Mouse (Mus musculus) limb, embryonic 15.5 days (tissue): Measurements from ENCODE around the gene Vmn1r137. TPM values are rescaled to one million over a fixed set of nuclear protein-coding genes. Genes with fewer than 3 reads are reported as not detected.
"Not testable (repeated sequence)": the region's sequence is repeated elsewhere in the genome, so short reads cannot be mapped to it uniquely, and the experiment has no call there.

ENCODE experiments used
- ATAC-seq: fragments of 200-750 bp; cut with Nextera tagmentation; 2 replicates; pipeline ENCODE4 v1.8.0; 2017; ENCODE audit warnings: low read depth, moderate TSS enrichment; ENCODE audit not compliant: insufficient number of reproducible peaks, low FRiP score, low TSS enrichment
- H3K27ac ChIP-seq: fragments of 300-500 bp; sonication (generic); 2 replicates; pipeline ENCODE4 v1.5.1; 2015; ENCODE audit warnings: moderate library complexity, mild to moderate bottlenecking, inconsistent platforms
- H3K27me3 ChIP-seq: fragments of 300-500 bp; sonication (generic); 2 replicates; pipeline ENCODE4 v1.6.1; 2015; ENCODE audit warnings: inconsistent platforms
- H3K36me3 ChIP-seq: fragments of 300-500 bp; sonication (generic); 2 replicates; pipeline ENCODE4 v1.6.1; 2015; ENCODE audit warnings: inconsistent platforms
- H3K4me1 ChIP-seq: fragments of 300-500 bp; sonication (generic); 2 replicates; pipeline ENCODE4 v1.6.1; 2015; ENCODE audit warnings: inconsistent platforms
- H3K4me2 ChIP-seq: fragments of 300-500 bp; sonication (generic); 2 replicates; pipeline ENCODE4 v1.6.1; 2015; ENCODE audit warnings: mild to moderate bottlenecking, inconsistent platforms
- H3K4me3 ChIP-seq: fragments of 300-500 bp; sonication (generic); 2 replicates; pipeline ENCODE4 v1.5.1; 2015; ENCODE audit warnings: mild to moderate bottlenecking, inconsistent platforms
- H3K9ac ChIP-seq: fragments of 300-500 bp; sonication (generic); 2 replicates; pipeline ENCODE4 v1.6.1; 2015; ENCODE audit warnings: inconsistent platforms
- H3K9me3 ChIP-seq: fragments of 300-500 bp; sonication (generic); 2 replicates; pipeline ENCODE4 v1.6.1; 2016; ENCODE audit warnings: inconsistent platforms
- WGBS: fragments of 180-500 bp; shearing (Covaris S2); methylation state at CpG from one replicate; pipeline ENCODE4 v1.1.7; 2015; 5-methylcytosine and 5-hydroxymethylcytosine counted together
- polyA plus RNA-seq: library from polyadenylated mRNA; unstranded; fragments of >200 nt; fragmentation: Nextera tagmentation; extraction: Ambion mirVana; gene quantifications from 2 replicates; pipeline ENCODE4 v1.2.1, GENCODE M21; 2015

Vmn1r137 gene
- polyA plus RNA-seq: not detected in 2 replicates

DNA sequence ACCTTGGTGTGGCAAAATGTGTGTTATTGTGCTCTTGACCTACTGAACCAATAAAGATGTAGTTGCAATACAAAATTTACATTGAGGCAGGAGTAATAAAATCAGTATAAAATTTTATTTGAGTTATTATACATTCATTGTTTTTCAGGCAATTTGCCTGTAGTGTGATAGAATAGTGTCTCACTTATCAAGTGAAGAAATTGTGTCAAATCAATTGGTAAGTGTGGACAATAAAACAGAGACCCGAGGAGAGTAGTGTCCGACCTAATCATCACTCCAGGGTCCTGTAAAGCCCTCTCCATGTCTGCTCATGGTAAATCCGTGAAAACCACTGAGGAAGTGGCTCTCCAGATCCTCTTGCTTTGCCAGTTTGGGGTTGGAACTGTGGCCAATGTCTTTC, at the start of gene Vmn1r137:
Gene Vmn1r137, plus strand, starts transcription at position 301 of the 400 bp plus-strand sequence.
- not testable (repeated sequence) for H3K27ac ChIP-seq, H3K9me3 ChIP-seq, H3K4me3 ChIP-seq, H3K9ac ChIP-seq, ATAC-seq, H3K36me3 ChIP-seq, H3K4me2 ChIP-seq, H3K4me1 ChIP-seq, H3K27me3 ChIP-seq
- WGBS: no CpG with 5 or more reads among the region's 3 CpGs

DNA sequence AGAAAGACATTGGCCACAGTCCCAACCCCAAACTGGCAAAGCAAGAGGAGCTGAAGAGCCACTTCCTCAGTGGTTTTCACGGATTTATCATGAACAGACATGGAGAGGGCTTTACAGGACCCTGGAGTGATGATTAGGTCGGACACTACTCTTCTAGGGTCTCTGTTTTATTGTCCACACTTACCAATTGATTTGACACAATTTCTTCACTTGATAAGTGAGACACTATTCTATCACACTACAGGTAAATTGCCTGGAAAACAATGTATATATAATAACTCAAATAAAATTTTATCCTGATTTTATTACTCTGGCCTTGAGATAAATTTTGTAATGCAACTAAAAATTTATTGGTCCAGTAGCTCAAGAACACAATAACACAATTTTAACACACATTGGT, 34.4 kb downstream of the Vmn1r137 start, which contains the start of gene Vmn1r138:
Gene Vmn1r138, minus strand, starts transcription at position 101 of the 400 bp plus-strand sequence.
- not testable (repeated sequence) for H3K9me3 ChIP-seq, H3K36me3 ChIP-seq, H3K9ac ChIP-seq, H3K27me3 ChIP-seq, H3K4me1 ChIP-seq, H3K27ac ChIP-seq, H3K4me2 ChIP-seq, ATAC-seq, H3K4me3 ChIP-seq
- no CpG with 5 or more reads among the region's 2 CpGs for WGBS

Other genes with a start within 250 kb of the Vmn1r137 start
- gene Gm4175, start 233.1 kb upstream of the Vmn1r137 start, polyA plus RNA-seq: not detected in 2 replicates
- gene Gm4177, start 197.9 kb upstream of the Vmn1r137 start, polyA plus RNA-seq: not detected in 2 replicates
- not detected in 2 replicates for gene Vmn1r135, start 162.2 kb upstream of the Vmn1r137 start, polyA plus RNA-seq
- gene Gm5725, start 150.3 kb upstream of the Vmn1r137 start, polyA plus RNA-seq: not detected in 2 replicates
- gene Gm5891, start 73.3 kb upstream of the Vmn1r137 start, polyA plus RNA-seq: not detected in 2 replicates
- gene Vmn1r138, start 34.3 kb downstream of the Vmn1r137 start, polyA plus RNA-seq: not detected in 2 replicates
- not detected in 2 replicates for gene Gm6176, start 61.7 kb downstream of the Vmn1r137 start, polyA plus RNA-seq
- not detected in 2 replicates for gene Vmn1r139, start 74.5 kb downstream of the Vmn1r137 start, polyA plus RNA-seq
- not detected in 2 replicates for gene Gm16451, start 123.7 kb downstream of the Vmn1r137 start, polyA plus RNA-seq
- not detected in 2 replicates for gene Gm10666, start 140.2 kb downstream of the Vmn1r137 start, polyA plus RNA-seq
- gene Vmn1r142, start 169.4 kb downstream of the Vmn1r137 start, polyA plus RNA-seq: not detected in 2 replicates
- not detected in 2 replicates for gene Vmn1r143, start 194.8 kb downstream of the Vmn1r137 start, polyA plus RNA-seq
- not detected in 2 replicates for gene Gm8653, start 206.7 kb downstream of the Vmn1r137 start, polyA plus RNA-seq
- gene Gm8453, start 234.9 kb downstream of the Vmn1r137 start, polyA plus RNA-seq: not detected in 2 replicates